Mouse (Mus musculus): ENCODE data around the gene Gm19426.

GRCm38 (mm10) chr2:84704329-84704728, 39.1 kb downstream of the Gm19426 start:
- no peak for TF ChIP-seq ZC3H11A (IDR thresholded peaks at IDR 0.05; ENCODE audit: borderline replicate concordance, low read depth, low read length)
- no peak for TF ChIP-seq CHD2 (IDR thresholded peaks at IDR 0.05; ENCODE audit: low read depth, low read length)
- no peak for TF ChIP-seq HCFC1 (IDR thresholded peaks at IDR 0.05; ENCODE audit: borderline replicate concordance, insufficient read depth, low read length)
- no peak for TF ChIP-seq ZNF384 (IDR thresholded peaks at IDR 0.05; ENCODE audit: low read depth, low read length)
- no peak for TF ChIP-seq MAFK (IDR thresholded peaks at IDR 0.05; ENCODE audit: insufficient read depth, low read depth, low read length)

Measured in ES-E14 (cell line).